Mouse (Mus musculus) small intestine, adult 10 weeks (tissue): ENCODE results near the gene Akr1c6. TPM values are rescaled to one million over a fixed set of nuclear protein-coding genes. Genes with fewer than 3 reads are reported as not detected.

ENCODE experiments used
- polyA plus RNA-seq: library from polyadenylated mRNA; stranded (reverse); fragments of 350-450 nt; fragmentation: Illumina TruSeq; extraction: RNeasy Lipid Tissue Mini Kit (QIAGEN cat#74804); gene quantifications from one replicate; pipeline ENCODE4 v1.2.3, GENCODE M21; 2014; ENCODE audit warnings: low replicate concordance

Akr1c6 gene
- 0.41 TPM for polyA plus RNA-seq

GRCm38 (mm10) chr13:4434006-4434405 lies at the start of gene Akr1c6:
Akr1c6 (plus strand) TSS chr13:4434306.

Other genes starting within 250 kb of the Akr1c6 start
- gene Akr1c13, start 243.2 kb upstream of the Akr1c6 start, polyA plus RNA-seq, result 835 TPM
- gene Akr1c19, start 205.6 kb upstream of the Akr1c6 start, polyA plus RNA-seq, result 709 TPM
- 415 TPM for gene Akr1c12, start 154.9 kb upstream of the Akr1c6 start, polyA plus RNA-seq
- not detected for gene Akr1c20, start 89.0 kb downstream of the Akr1c6 start, polyA plus RNA-seq
- not detected for gene Akr1c21, start 139.8 kb downstream of the Akr1c6 start, polyA plus RNA-seq
- 54.2 TPM for gene Akr1e1, start 174.9 kb downstream of the Akr1c6 start, polyA plus RNA-seq